In the genomic region with DNA sequence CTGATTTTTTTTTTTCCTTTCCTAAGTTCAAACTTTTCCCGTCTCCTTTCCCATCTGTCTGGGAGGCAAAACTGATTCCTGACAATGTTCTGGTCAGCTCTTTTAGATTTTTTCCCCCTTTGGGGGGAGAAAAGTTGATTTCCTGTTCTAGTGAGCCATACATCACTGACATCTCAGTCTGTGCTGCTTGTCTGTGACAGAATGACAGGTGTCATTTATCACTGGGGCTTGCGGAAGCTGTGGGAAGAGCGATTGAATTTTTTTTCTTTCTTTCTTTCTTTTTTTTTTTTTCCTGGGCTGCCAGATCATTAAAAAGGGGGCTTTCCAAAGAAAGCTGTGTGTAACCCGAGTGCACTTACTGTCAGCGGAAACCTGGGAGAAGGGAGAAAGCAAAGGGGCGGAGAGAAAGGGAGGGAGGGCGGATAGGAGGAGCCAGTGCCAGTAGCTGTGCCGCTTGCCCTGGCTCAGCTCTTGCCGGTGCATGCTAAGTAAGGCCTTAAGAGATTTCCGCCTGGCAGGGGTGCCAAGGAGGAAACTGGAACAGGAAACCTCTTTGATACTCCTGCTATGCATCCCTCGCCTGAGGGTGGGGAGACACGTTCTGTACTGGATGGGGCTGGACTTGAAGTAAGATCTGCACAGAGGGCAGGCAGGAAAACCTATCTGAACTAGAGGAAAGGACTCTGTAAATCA, we compare ENCODE assay signal across 8 mouse cellular contexts.
DNase-seq lines count a peak whose midpoint lies in the region; ATAC-seq lines count a peak whose summit lies in the region.

No protein-coding gene starts in this region.

- peak overlapping the region; percentile 24 for H3K4me3 ChIP-seq in embryonic facial prominence, embryonic 15.5 days (replicated peaks)
- H3K4me3 ChIP-seq in liver, embryonic 13.5 days (replicated peaks) = 0 out of 2 replicates have a peak overlapping the region, but pooled peaks have one; percentile 3

- no peaks in the 10 kb centered on the region for H3K9me3 ChIP-seq in embryonic facial prominence, embryonic 15.5 days (replicated peaks)
- H3K9me3 ChIP-seq in liver, embryonic 13.5 days (replicated peaks) = no peaks in the 10 kb centered on the region

- no peaks in the 10 kb centered on the region for H3K27me3 ChIP-seq in embryonic facial prominence, embryonic 15.5 days
- H3K27me3 ChIP-seq in liver, embryonic 13.5 days = no peaks in the 10 kb centered on the region

- H3K9ac ChIP-seq in embryonic facial prominence, embryonic 15.5 days = no peak overlapping the region
- no peak overlapping the region for H3K9ac ChIP-seq in liver, embryonic 13.5 days

- ATAC-seq in embryonic facial prominence, embryonic 15.5 days (ENCODE audit: insufficient number of reproducible peaks, low FRiP score, low TSS enrichment, low read depth) = peak; percentile 89
- peak; percentile 52 for ATAC-seq in liver, embryonic 13.5 days (ENCODE audit: low read depth)

- no peaks in the 10 kb centered on the region for H3K36me3 ChIP-seq in embryonic facial prominence, embryonic 15.5 days
- no peaks in the 10 kb centered on the region for H3K36me3 ChIP-seq in liver, embryonic 13.5 days

- peak; percentile 43 to 51 for DNase-seq in cerebellum, postnatal 14 days
- no peak for DNase-seq in cerebellum, adult 9-11 months
- peak; percentile 75 to 78 for DNase-seq in heart, adult 9 months (ENCODE audit: low spot score in 2 of 2)
- peak; percentile 68 for DNase-seq in kidney, adult 18-20 months
- no peak for DNase-seq in liver, embryonic 13.5 days
- peak; percentile 3 to 4 for DNase-seq in natural killer cell, adult 2 months (ENCODE audit: low spot score in 2 of 2)
- peak; percentile 56 to 69 for DNase-seq in thymus, adult 18-20 months

- peaks cover 20% of the 10 kb centered on the region for H3K4me1 ChIP-seq in embryonic facial prominence, embryonic 15.5 days
- H3K4me1 ChIP-seq in liver, embryonic 13.5 days (replicated peaks) = peaks cover 8% of the 10 kb centered on the region

- WGBS in embryonic facial prominence, embryonic 15.5 days = 4% methylated on average over 12 of the region's 12 CpGs
- WGBS in liver, embryonic 13.5 days (ENCODE audit: insufficient replicate concordance) = 5% methylated on average over 12 of the region's 12 CpGs

- peak overlapping the region; percentile 48 for H3K4me2 ChIP-seq in embryonic facial prominence, embryonic 15.5 days (replicated peaks)
- H3K4me2 ChIP-seq in liver, embryonic 13.5 days = peak overlapping the region; percentile 46

- H3K27ac ChIP-seq in embryonic facial prominence, embryonic 15.5 days (replicated peaks) = peak overlapping the region; percentile 44; the same call in 1 of the 2 replicates
- peak overlapping the region; percentile 13; the same call in 1 of the 2 replicates for H3K27ac ChIP-seq in liver, embryonic 13.5 days

Comparison
In these comparisons a context has a peak if more than half of its experiments do, and no peak if none do; other contexts are left out.
1. DNase-seq: peak in cerebellum, postnatal 14 days (2 of 2), heart, adult 9 months (2 of 2), kidney, adult 18-20 months (single experiment), natural killer cell, adult 2 months (2 of 2) and thymus, adult 18-20 months (2 of 2); none in cerebellum, adult 9-11 months (single experiment) and liver, embryonic 13.5 days (single experiment).